Mouse (Mus musculus): ENCODE results near the gene Sept7.

DNA sequence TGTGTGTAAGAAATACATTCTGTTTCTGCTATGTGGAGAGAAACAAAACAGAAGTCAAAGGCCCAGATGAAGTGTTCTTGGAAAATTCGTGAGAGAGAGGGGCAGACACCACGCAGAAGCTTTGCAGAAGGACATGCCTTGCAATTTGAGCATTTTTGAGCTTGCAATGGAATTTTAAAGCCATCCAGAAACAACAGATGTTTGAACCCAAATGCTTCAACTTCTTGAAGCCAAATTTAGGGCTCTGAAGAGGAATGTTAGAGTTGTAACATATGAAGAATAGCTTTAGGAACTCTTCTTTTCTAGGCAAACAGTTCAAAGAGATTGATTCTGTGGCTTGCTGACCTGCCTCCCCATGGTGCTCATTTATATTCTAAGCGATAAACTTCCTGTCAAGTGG, 33.3 kb upstream of the Sept7 start:
- TF ChIP-seq CTCF (IDR thresholded peaks at IDR 0.05; ENCODE audit: control insufficient read depth, insufficient read depth, insufficient replicate concordance, low read depth, low read length) = no peak
- no peak for TF ChIP-seq POLR2A (IDR thresholded peaks at IDR 0.05; ENCODE audit: control insufficient read depth, low read depth, low read length)

All from testis, adult 2 months (tissue).